Mouse (Mus musculus): ENCODE measurements around the gene Micall1.

Gene Micall1

GRCm38 (mm10) chr15:79108421-79109320, at the start of gene Micall1:
Micall1 (plus strand) TSS chr15:79108898.
- under 1% methylated on average over 81 of the region's 85 CpGs for WGBS

- WGBS = 78% methylated on average over 14 of the region's 14 CpGs
These were observed 47.7 kb upstream of the Micall1 start for GRCm38 (mm10) chr15:79060887-79061565.

GRCm38 (mm10) chr15:79062376-79063159, 46.1 kb upstream of the Micall1 start, which contains the start of gene Ankrd54:
Ankrd54 (minus strand) TSS chr15:79062893.
- under 1% methylated on average over 80 of the region's 80 CpGs for WGBS

- 7% methylated on average over 14 of the region's 14 CpGs for WGBS
These were observed 45.4 kb upstream of the Micall1 start for GRCm38 (mm10) chr15:79063160-79063740.

- 74% methylated on average over 8 of the region's 8 CpGs for WGBS
These were observed 43.5 kb upstream of the Micall1 start for GRCm38 (mm10) chr15:79065086-79065770.

- 42% methylated on average over 2 of the region's 2 CpGs for WGBS
These were observed 42.4 kb upstream of the Micall1 start for GRCm38 (mm10) chr15:79066276-79066675.

GRCm38 (mm10) chr15:79067631-79068030, 41.1 kb upstream of the Micall1 start:
- WGBS = 85% methylated on average over 3 of the region's 3 CpGs

- 85% methylated on average over 3 of the region's 3 CpGs for WGBS
These were observed 40.3 kb upstream of the Micall1 start for GRCm38 (mm10) chr15:79068416-79068815.

GRCm38 (mm10) chr15:79071117-79072039, 37.3 kb upstream of the Micall1 start:
- WGBS = 59% methylated on average over 5 of the region's 5 CpGs

GRCm38 (mm10) chr15:79074446-79074845, 34.3 kb upstream of the Micall1 start:
- 38% methylated on average over 10 of the region's 10 CpGs for WGBS

- under 1% methylated on average over 49 of the region's 49 CpGs for WGBS
These were observed 33.7 kb upstream of the Micall1 start, which contains the start of gene Eif3l for GRCm38 (mm10) chr15:79074913-79075532. Eif3l (plus strand) TSS chr15:79075179.

GRCm38 (mm10) chr15:79075658-79076365, 32.9 kb upstream of the Micall1 start:
- 33% methylated on average over 15 of the region's 15 CpGs for WGBS

GRCm38 (mm10) chr15:79079567-79079966, 29.1 kb upstream of the Micall1 start:
- 97% methylated on average over 7 of the region's 7 CpGs for WGBS

GRCm38 (mm10) chr15:79092284-79092683, 16.4 kb upstream of the Micall1 start:
- WGBS = 62% methylated on average over 6 of the region's 6 CpGs

GRCm38 (mm10) chr15:79093083-79093839, 15.4 kb upstream of the Micall1 start:
- 51% methylated on average over 7 of the region's 7 CpGs for WGBS

- WGBS = 78% methylated on average over 5 of the region's 5 CpGs
These were observed 13.2 kb upstream of the Micall1 start for GRCm38 (mm10) chr15:79095483-79095882.

- 69% methylated on average over 3 of the region's 3 CpGs for WGBS
These were observed 12.1 kb upstream of the Micall1 start for GRCm38 (mm10) chr15:79096556-79096955.

GRCm38 (mm10) chr15:79097135-79097534, 11.6 kb upstream of the Micall1 start:
- WGBS = 27% methylated on average over 2 of the region's 2 CpGs

Data from cerebral cortex, adult 2 months (tissue).